ENCODE assay signal across 8 mouse cellular contexts in genomic region chr7:126648486-126648885, GRCm38 (mm10). TPM values are rescaled to one million over a fixed set of nuclear protein-coding genes. Genes with fewer than 3 reads are reported as not detected.
DNase-seq lines count a peak whose midpoint lies in the region; ATAC-seq and TF ChIP-seq lines count a peak whose summit lies in the region.

No protein-coding gene starts in this region.

- TF ChIP-seq CTCF in E14TG2a.4 (conservative IDR thresholded peaks at IDR 0.05; ENCODE audit: low read length), result peak; percentile 78

- H3K9ac ChIP-seq in heart, embryonic 15.5 days, result no peak overlapping the region
- peak overlapping the region; percentile 70; the same call in 1 of the 2 replicates for H3K9ac ChIP-seq in forebrain, embryonic 12.5 days
- H3K9ac ChIP-seq in liver, embryonic 15.5 days, result no peak overlapping the region

- H3K9me3 ChIP-seq in heart, embryonic 15.5 days (replicated peaks), result no peaks in the 10 kb centered on the region
- no peaks in the 10 kb centered on the region for H3K9me3 ChIP-seq in E14TG2a.4 (ENCODE audit: low read length)
- no peaks in the 10 kb centered on the region for H3K9me3 ChIP-seq in forebrain, embryonic 12.5 days
- no peaks in the 10 kb centered on the region for H3K9me3 ChIP-seq in liver, embryonic 15.5 days (replicated peaks)

- no peak overlapping the region for H3K27ac ChIP-seq in heart, embryonic 15.5 days
- no peak overlapping the region for H3K27ac ChIP-seq in forebrain, embryonic 12.5 days
- H3K27ac ChIP-seq in liver, embryonic 15.5 days (replicated peaks), result no peak overlapping the region

- no peaks in the 10 kb centered on the region for H3K36me3 ChIP-seq in heart, embryonic 15.5 days
- H3K36me3 ChIP-seq in E14TG2a.4 (ENCODE audit: insufficient read depth, low read length), result 0 out of 2 replicates have a peak, but pooled peaks cover 4% of the 10 kb centered on the region
- no peaks in the 10 kb centered on the region for H3K36me3 ChIP-seq in forebrain, embryonic 12.5 days (replicated peaks)
- H3K36me3 ChIP-seq in liver, embryonic 15.5 days (replicated peaks), result no peaks in the 10 kb centered on the region

- H3K27me3 ChIP-seq in heart, embryonic 15.5 days, result no peaks in the 10 kb centered on the region
- no peaks in the 10 kb centered on the region for H3K27me3 ChIP-seq in E14TG2a.4 (ENCODE audit: insufficient read depth, low read length)
- no peaks in the 10 kb centered on the region for H3K27me3 ChIP-seq in forebrain, embryonic 12.5 days
- no peaks in the 10 kb centered on the region for H3K27me3 ChIP-seq in liver, embryonic 15.5 days

- H3K4me3 ChIP-seq in heart, embryonic 15.5 days, result peak overlapping the region; percentile 71
- peak overlapping the region; percentile 88 for H3K4me3 ChIP-seq in E14TG2a.4 (replicated peaks; ENCODE audit: low read length)
- 0 out of 2 replicates have a peak overlapping the region, but pooled peaks have one; percentile 59 for H3K4me3 ChIP-seq in forebrain, embryonic 12.5 days (replicated peaks)
- H3K4me3 ChIP-seq in liver, embryonic 15.5 days (replicated peaks), result peak overlapping the region; percentile 80

- H3K4me2 ChIP-seq in heart, embryonic 15.5 days, result peak overlapping the region; percentile 69
- peak overlapping the region; percentile 81 for H3K4me2 ChIP-seq in forebrain, embryonic 12.5 days
- H3K4me2 ChIP-seq in liver, embryonic 15.5 days, result peak overlapping the region; percentile 89

- no peak for DNase-seq in heart, postnatal 4 days
- DNase-seq in frontal cortex, postnatal 10 days (ENCODE audit: low spot score in 2 of 2), result no peak
- DNase-seq in adrenal gland, adult 8-10 months, result no peak
- DNase-seq in gastrocnemius, postnatal 10 days, result no peak

- WGBS in heart, embryonic 15.5 days, result 76% methylated on average over 4 of the region's 4 CpGs
- WGBS in forebrain, embryonic 12.5 days, result 81% methylated on average over 4 of the region's 4 CpGs
- 63% methylated on average over 4 of the region's 4 CpGs for WGBS in liver, embryonic 15.5 days (ENCODE audit: insufficient replicate concordance)

- peaks cover 14% of the 10 kb centered on the region for H3K4me1 ChIP-seq in heart, embryonic 15.5 days (replicated peaks)
- peaks cover 47% of the 10 kb centered on the region for H3K4me1 ChIP-seq in E14TG2a.4 (replicated peaks; ENCODE audit: low read depth, low read length)
- peaks cover 10% of the 10 kb centered on the region for H3K4me1 ChIP-seq in forebrain, embryonic 12.5 days
- peaks cover 53% of the 10 kb centered on the region for H3K4me1 ChIP-seq in liver, embryonic 15.5 days (replicated peaks)

- ATAC-seq in heart, embryonic 15.5 days (replicated peaks; ENCODE audit: insufficient number of reproducible peaks, insufficient read depth, low FRiP score, low read depth), result no peak
- no peak for ATAC-seq in forebrain, embryonic 12.5 days (ENCODE audit: low FRiP score)
- no peak for ATAC-seq in liver, embryonic 15.5 days (ENCODE audit: insufficient read depth)

RNA-seq across cellular contexts. Expression of gene Sgf29, which starts 0.6 kb away (rescaled TPM):
- polyA plus RNA-seq in heart, embryonic 15.5 days (2015; fragmentation: Nextera tagmentation; extraction: Ambion mirVana), result 21.0 and 33.5 TPM in 2 replicates
- total RNA-seq in heart, postnatal 4 days (2021), result 10 to 100 TPM; 30.9 to 33.2 TPM
- 39.4 and 51.2 TPM in 2 replicates for polyA plus RNA-seq in forebrain, embryonic 12.5 days (2016; fragmentation: Nextera tagmentation; extraction: Ambion mirVana)
- 29.1 and 31.0 TPM in 2 replicates for polyA plus RNA-seq in liver, embryonic 15.5 days (2015; fragmentation: Nextera tagmentation; extraction: Ambion mirVana)
- 10 to 100 TPM; 30.5 to 44.4 (median 38.2) TPM for total RNA-seq in adrenal gland, adult 8-10 months (2022)
- 10 to 100 TPM; 21.9 to 22.9 TPM for total RNA-seq in gastrocnemius, postnatal 10 days (2021)

RNA-seq across cellular contexts. Expression of gene Nupr1, which starts 17.8 kb away (rescaled TPM):
- 14.2 and 19.8 TPM in 2 replicates for polyA plus RNA-seq in heart, embryonic 15.5 days (2015; fragmentation: Nextera tagmentation; extraction: Ambion mirVana)
- total RNA-seq in heart, postnatal 4 days (2021), result 1 to 10 TPM; 5.7 to 6.8 TPM
- polyA plus RNA-seq in forebrain, embryonic 12.5 days (2016; fragmentation: Nextera tagmentation; extraction: Ambion mirVana), result 3.1 and 3.8 TPM in 2 replicates
- 3.7 and 4.6 TPM in 2 replicates for polyA plus RNA-seq in liver, embryonic 15.5 days (2015; fragmentation: Nextera tagmentation; extraction: Ambion mirVana)
- 10 to 100 TPM in 2 of 4 experiments, 1 to 10 TPM in 2; 7.9 to 17.5 (median 10.3) TPM for total RNA-seq in adrenal gland, adult 8-10 months (2022)
- total RNA-seq in gastrocnemius, postnatal 10 days (2021), result 10 to 100 TPM; 19.0 to 25.3 TPM

RNA-seq across cellular contexts. Expression of gene Sult1a1, which starts 27.7 kb away (rescaled TPM):
- polyA plus RNA-seq in heart, embryonic 15.5 days (2015; fragmentation: Nextera tagmentation; extraction: Ambion mirVana), result 13.0 and 14.2 TPM in 2 replicates
- 1 to 10 TPM; 5.5 to 6.6 TPM for total RNA-seq in heart, postnatal 4 days (2021)
- 0.42 and 0.54 TPM in 2 replicates for polyA plus RNA-seq in forebrain, embryonic 12.5 days (2016; fragmentation: Nextera tagmentation; extraction: Ambion mirVana)
- polyA plus RNA-seq in liver, embryonic 15.5 days (2015; fragmentation: Nextera tagmentation; extraction: Ambion mirVana), result 37.8 and 52.1 TPM in 2 replicates
- total RNA-seq in adrenal gland, adult 8-10 months (2022), result 10 to 100 TPM; 33.4 to 42.0 (median 40.2) TPM
- total RNA-seq in gastrocnemius, postnatal 10 days (2021), result 10 to 100 TPM; 13.8 to 24.7 TPM

RNA-seq across cellular contexts. Expression of gene Bola2, which starts 46.7 kb away (rescaled TPM):
- polyA plus RNA-seq in heart, embryonic 15.5 days (2015; fragmentation: Nextera tagmentation; extraction: Ambion mirVana), result 87.6 and 98.0 TPM in 2 replicates
- total RNA-seq in heart, postnatal 4 days (2021), result 10 to 100 TPM; 56.8 to 57.3 TPM
- 146 and 157 TPM in 2 replicates for polyA plus RNA-seq in forebrain, embryonic 12.5 days (2016; fragmentation: Nextera tagmentation; extraction: Ambion mirVana)
- polyA plus RNA-seq in liver, embryonic 15.5 days (2015; fragmentation: Nextera tagmentation; extraction: Ambion mirVana), result 71.8 and 82.7 TPM in 2 replicates
- 100 to 1,000 TPM in 1 of 4 experiments, 10 to 100 TPM in 3; 78.0 to 116 (median 95.6) TPM for total RNA-seq in adrenal gland, adult 8-10 months (2022)
- total RNA-seq in gastrocnemius, postnatal 10 days (2021), result 10 to 100 TPM; 53.6 to 54.4 TPM

RNA-seq across cellular contexts. Expression of gene Slx1b, which starts 47.1 kb away (rescaled TPM):
- polyA plus RNA-seq in heart, embryonic 15.5 days (2015; fragmentation: Nextera tagmentation; extraction: Ambion mirVana), result 6.7 and 7.7 TPM in 2 replicates
- 1 to 10 TPM; 7.2 to 8.1 TPM for total RNA-seq in heart, postnatal 4 days (2021)
- 14.7 and 14.9 TPM in 2 replicates for polyA plus RNA-seq in forebrain, embryonic 12.5 days (2016; fragmentation: Nextera tagmentation; extraction: Ambion mirVana)
- 3.0 TPM in 2 replicates for polyA plus RNA-seq in liver, embryonic 15.5 days (2015; fragmentation: Nextera tagmentation; extraction: Ambion mirVana)
- total RNA-seq in adrenal gland, adult 8-10 months (2022), result 10 to 100 TPM; 14.7 to 21.1 (median 18.2) TPM
- total RNA-seq in gastrocnemius, postnatal 10 days (2021), result 1 to 10 TPM; 4.2 to 6.1 TPM
